ENCODE assay signal across 8 mouse cellular contexts in the genomic region with DNA sequence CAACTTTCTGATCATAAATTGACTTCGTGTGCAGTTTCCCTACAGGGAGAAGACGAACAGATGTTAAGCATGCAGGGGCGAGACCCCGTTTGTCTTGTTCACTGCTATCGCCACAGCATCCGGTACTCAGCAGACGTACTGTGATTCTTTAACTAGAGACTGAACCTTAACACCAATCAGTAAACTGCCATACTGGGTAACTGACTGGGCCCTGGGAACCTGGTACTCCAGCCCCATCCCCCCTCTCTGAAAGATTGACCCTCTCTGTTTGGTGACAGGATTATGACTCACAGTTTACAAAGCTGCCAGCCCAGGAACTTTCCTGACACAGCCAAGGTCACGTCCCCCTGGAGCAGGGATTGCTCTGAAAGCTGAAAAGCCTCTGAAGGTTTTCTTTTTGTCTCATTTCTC. TPM values are rescaled to one million over a fixed set of nuclear protein-coding genes. Genes with fewer than 3 reads are reported as not detected.
DNase-seq lines count a peak whose midpoint lies in the region; ATAC-seq lines count a peak whose summit lies in the region.

No protein-coding gene starts in this region.

- peak; percentile 39 to 54 for DNase-seq in adrenal gland, adult 18-20 months (ENCODE audit: low spot score in 2 of 2)
- DNase-seq in embryonic facial prominence, embryonic 14.5 days (ENCODE audit: low spot score), result peak; percentile 24
- peak; percentile 47 for DNase-seq in kidney, postnatal 14 days
- peak; percentile 79 for DNase-seq in midbrain, embryonic 10.5 days (ENCODE audit: low spot score)
- peak; percentile 5 for DNase-seq in testis, postnatal 14 days (ENCODE audit: low spot score)
- DNase-seq in layer of hippocampus, postnatal 36 days, result no peak
- DNase-seq in left cerebral cortex, adult 8-10 months (ENCODE audit: low spot score in 2 of 2), result no peak

- H3K27ac ChIP-seq in embryonic facial prominence, embryonic 14.5 days (replicated peaks; ENCODE audit: low read depth, low read length), result no peak overlapping the region
- H3K27ac ChIP-seq in heart, embryonic 16.5 days (ENCODE audit: low read length), result no peak overlapping the region
- peak overlapping the region; percentile 86 for H3K27ac ChIP-seq in midbrain, embryonic 10.5 days (replicated peaks)

- no peaks in the 10 kb centered on the region for H3K27me3 ChIP-seq in embryonic facial prominence, embryonic 14.5 days (replicated peaks; ENCODE audit: control insufficient read depth, insufficient read depth, low read length)
- no peaks in the 10 kb centered on the region for H3K27me3 ChIP-seq in heart, embryonic 16.5 days (ENCODE audit: control insufficient read depth, insufficient read depth, low read length)
- no peaks in the 10 kb centered on the region for H3K27me3 ChIP-seq in midbrain, embryonic 10.5 days (ENCODE audit: low read depth, poor library complexity, severe bottlenecking)

- peak overlapping the region; percentile 3; the same call in 1 of the 2 replicates for H3K9ac ChIP-seq in embryonic facial prominence, embryonic 14.5 days (ENCODE audit: low read depth, low read length)
- peak overlapping the region; percentile 42; the same call in 1 of the 2 replicates for H3K9ac ChIP-seq in heart, embryonic 16.5 days (ENCODE audit: low read length)

- H3K4me2 ChIP-seq in embryonic facial prominence, embryonic 14.5 days (ENCODE audit: low read depth, low read length), result peak overlapping the region; percentile 40
- peak overlapping the region; percentile 56 for H3K4me2 ChIP-seq in heart, embryonic 16.5 days (ENCODE audit: low read depth, low read length)

- 0 out of 2 replicates have a peak overlapping the region, but pooled peaks have one; percentile 7 for H3K4me3 ChIP-seq in embryonic facial prominence, embryonic 14.5 days (ENCODE audit: low read depth, low read length)
- peak overlapping the region; percentile 38 for H3K4me3 ChIP-seq in heart, embryonic 16.5 days (ENCODE audit: low read length)
- H3K4me3 ChIP-seq in midbrain, embryonic 10.5 days, result peak overlapping the region; percentile 28; the same call in 1 of the 2 replicates

- no peak for ATAC-seq in embryonic facial prominence, embryonic 14.5 days (ENCODE audit: low read depth)
- peak; percentile 60; the same call in 1 of the 2 replicates for ATAC-seq in heart, embryonic 16.5 days (replicated peaks; ENCODE audit: extremely low read depth, insufficient read depth, low FRiP score)

- H3K4me1 ChIP-seq in embryonic facial prominence, embryonic 14.5 days (ENCODE audit: control insufficient read depth, insufficient read depth, low read length), result 0 out of 2 replicates have a peak, but pooled peaks cover 6% of the 10 kb centered on the region
- peaks cover 4% of the 10 kb centered on the region for H3K4me1 ChIP-seq in heart, embryonic 16.5 days (ENCODE audit: control insufficient read depth, insufficient read depth, low read length)
- H3K4me1 ChIP-seq in midbrain, embryonic 10.5 days, result peaks cover 35% of the 10 kb centered on the region

- no peaks in the 10 kb centered on the region for H3K36me3 ChIP-seq in embryonic facial prominence, embryonic 14.5 days (ENCODE audit: control insufficient read depth, insufficient read depth, low read length)
- H3K36me3 ChIP-seq in heart, embryonic 16.5 days (ENCODE audit: control insufficient read depth, insufficient read depth), result no peaks in the 10 kb centered on the region
- no peaks in the 10 kb centered on the region for H3K36me3 ChIP-seq in midbrain, embryonic 10.5 days

- H3K9me3 ChIP-seq in embryonic facial prominence, embryonic 14.5 days (ENCODE audit: control insufficient read depth, low read length), result no peaks in the 10 kb centered on the region
- peaks cover 5% of the 10 kb centered on the region; the same call in 1 of the 2 replicates for H3K9me3 ChIP-seq in heart, embryonic 16.5 days (replicated peaks; ENCODE audit: control insufficient read depth, low read length)
- no peaks in the 10 kb centered on the region for H3K9me3 ChIP-seq in midbrain, embryonic 10.5 days (replicated peaks)

- WGBS in embryonic facial prominence, embryonic 14.5 days, result 9% methylated on average over 8 of the region's 8 CpGs
- 8% methylated on average over 8 of the region's 8 CpGs for WGBS in heart, embryonic 16.5 days
- 32% methylated on average over 8 of the region's 8 CpGs for WGBS in midbrain, embryonic 10.5 days

RNA-seq across cellular contexts. Expression of a gene that starts 42.1 kb away (rescaled TPM):
- under 1 TPM in 1 of 2 experiments, not detected in 1; 0.07 TPM for total RNA-seq in adrenal gland, adult 18-20 months (2021)
- 0.08 TPM in 1 of 2 replicates, not detected in the other for polyA plus RNA-seq in embryonic facial prominence, embryonic 14.5 days (2014; fragmentation: Nextera tagmentation; extraction: Ambion mirVana)
- polyA plus RNA-seq in heart, embryonic 16.5 days (2015; fragmentation: Nextera tagmentation; extraction: Ambion mirVana), result 0.02 and 0.08 TPM in 2 replicates
- 0.12 and 0.15 TPM in 2 replicates for polyA plus RNA-seq in midbrain, embryonic 10.5 days (2016; fragmentation: Nextera tagmentation; extraction: Ambion mirVana)
- under 1 TPM in 1 of 2 experiments, not detected in 1; 0.07 TPM for total RNA-seq in layer of hippocampus, postnatal 36 days (2021)
- total RNA-seq in left cerebral cortex, adult 8-10 months (2022), result under 1 TPM in 1 of 4 experiments, not detected in 3; 0.06 TPM

Comparison
In these comparisons a context has a peak if more than half of its experiments do, and no peak if none do; other contexts are left out.
1. DNase-seq: peak in adrenal gland, adult 18-20 months (2 of 2), embryonic facial prominence, embryonic 14.5 days (single experiment), kidney, postnatal 14 days (single experiment), midbrain, embryonic 10.5 days (single experiment) and testis, postnatal 14 days (single experiment); none in layer of hippocampus, postnatal 36 days (0 of 2) and left cerebral cortex, adult 8-10 months (0 of 2).
2. Peak in every context shown above with its lines, with median percentiles within 50 percentile points of each other: H3K4me3 ChIP-seq.